Mouse (Mus musculus) kidney, postnatal 4 days (tissue): ENCODE data around the gene Pcbp2.

Experiments used
- DNase-seq, 2 experiments: peaks; one replicate each; pipeline ENCODE4 v3.0.0; 2021; ENCODE audit warnings: mixed read lengths in 2 of 2

Gene Pcbp2

GRCm38 (mm10) chr15:102507561-102507960 is 37.2 kb downstream of the Pcbp2 start:
- no peak for DNase-seq

- DNase-seq, result no peak
These were observed 38.0 kb downstream of the Pcbp2 start for GRCm38 (mm10) chr15:102508336-102508735.

GRCm38 (mm10) chr15:102510110-102510509 is 39.8 kb downstream of the Pcbp2 start:
- DNase-seq, result peak; percentile 51 to 59

- DNase-seq, result peak; percentile 93 to 95
These were observed 40.4 kb downstream of the Pcbp2 start for GRCm38 (mm10) chr15:102510590-102511284.

- DNase-seq, result peak; percentile 55 to 66
These were observed 41.0 kb downstream of the Pcbp2 start for GRCm38 (mm10) chr15:102511285-102511833.

- DNase-seq, result no peak
These were observed 41.7 kb downstream of the Pcbp2 start for GRCm38 (mm10) chr15:102512010-102512409.

GRCm38 (mm10) chr15:102512471-102512870 is 42.1 kb downstream of the Pcbp2 start:
- no peak for DNase-seq

GRCm38 (mm10) chr15:102513004-102513403 is 42.7 kb downstream of the Pcbp2 start:
- DNase-seq, result no peak

GRCm38 (mm10) chr15:102515261-102515660 is 44.9 kb downstream of the Pcbp2 start:
- DNase-seq, result no peak

GRCm38 (mm10) chr15:102515791-102516190 is 45.5 kb downstream of the Pcbp2 start:
- no peak for DNase-seq

- no peak for DNase-seq
These were observed 46.0 kb downstream of the Pcbp2 start for GRCm38 (mm10) chr15:102516293-102516692.

GRCm38 (mm10) chr15:102516728-102517404 is 46.5 kb downstream of the Pcbp2 start, which contains the start of gene Map3k12:
Gene Map3k12 (minus strand): TSS chr15:102517064.
- DNase-seq, result peak; percentile 80 to 84

- no peak for DNase-seq
These were observed 47.3 kb downstream of the Pcbp2 start for GRCm38 (mm10) chr15:102517631-102517975.

GRCm38 (mm10) chr15:102517976-102518858 is 47.9 kb downstream of the Pcbp2 start, which contains the start of gene Tarbp2:
Gene Tarbp2 (plus strand): TSS chr15:102518192.
- DNase-seq, result peak; percentile 99 to 100

GRCm38 (mm10) chr15:102518859-102519201 is 48.5 kb downstream of the Pcbp2 start:
- DNase-seq, result no peak

- DNase-seq, result no peak
These were observed 49.1 kb downstream of the Pcbp2 start for GRCm38 (mm10) chr15:102519211-102520141.

GRCm38 (mm10) chr15:102520416-102520815 is 50.1 kb downstream of the Pcbp2 start:
- DNase-seq, result no peak

- no peak for DNase-seq
These were observed 51.1 kb downstream of the Pcbp2 start for GRCm38 (mm10) chr15:102521480-102521879.

- DNase-seq, result peak; percentile 83 to 86
These were observed 54.6 kb downstream of the Pcbp2 start, which contains the start of gene Npff for GRCm38 (mm10) chr15:102524892-102525485. Gene Npff (minus strand): TSS chr15:102524942.

GRCm38 (mm10) chr15:102526111-102527002 is 56.0 kb downstream of the Pcbp2 start:
- no peak for DNase-seq
